Comparison of ENCODE assay signal across 28 mouse cellular contexts in the genomic region with DNA sequence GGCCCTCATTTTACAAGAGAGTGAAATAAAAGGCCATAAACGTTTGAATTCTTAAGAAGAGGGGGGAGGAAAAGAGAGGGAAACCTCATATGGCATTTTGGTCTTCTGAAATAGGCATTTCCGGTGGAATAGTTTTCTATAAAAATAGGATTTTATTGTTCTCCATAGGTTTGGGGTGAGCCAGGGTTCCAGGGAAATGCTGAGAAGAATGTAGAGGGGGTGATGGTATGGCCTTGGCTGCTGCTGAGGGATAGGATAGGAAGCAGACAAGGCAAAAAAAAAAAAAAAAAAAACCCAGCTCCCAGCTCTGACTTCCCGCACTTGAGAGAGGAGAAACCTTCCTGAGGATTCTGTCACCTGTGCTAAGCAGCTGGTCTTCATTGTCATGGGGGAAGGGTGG. TPM values are rescaled to one million over a fixed set of nuclear protein-coding genes. Genes with fewer than 3 reads are reported as not detected.
A peak's percentile ranks its signal among the peaks of the same experiment; 100 is the strongest.
DNase-seq lines count a peak whose midpoint lies in the region; ATAC-seq lines count a peak whose summit lies in the region.
"Had no signal": no experiment of that assay in that cellular context is flagged by ENCODE, and none has a peak within 500 bp of the region (broad histone marks: within the 10 kb centered on the region; RNA-seq: fewer than 3 reads in every experiment).

No protein-coding gene starts in this region.

- H3K36me3 ChIP-seq in heart, embryonic 11.5 days (ENCODE audit: control insufficient read depth, insufficient read depth, low read length): no peaks in the 10 kb centered on the region
- no peaks in the 10 kb centered on the region for H3K36me3 ChIP-seq in embryonic facial prominence, embryonic 10.5 days (replicated peaks)
- H3K36me3 ChIP-seq in limb, embryonic 15.5 days: no peaks in the 10 kb centered on the region
- no peaks in the 10 kb centered on the region; the same call in 1 of the 2 replicates for H3K36me3 ChIP-seq in liver, embryonic 16.5 days (ENCODE audit: control insufficient read depth, insufficient read depth)
- H3K36me3 ChIP-seq: embryonic facial prominence, embryonic 13.5 days; heart, embryonic 12.5 days; midbrain, embryonic 15.5 days; neural tube, embryonic 13.5 days had no signal

- H3K9ac ChIP-seq in heart, embryonic 11.5 days (ENCODE audit: low read depth, low read length): 0 out of 2 replicates have a peak overlapping the region, but pooled peaks have one; percentile 39
- no peak overlapping the region for H3K9ac ChIP-seq in limb, embryonic 15.5 days
- H3K9ac ChIP-seq in liver, embryonic 16.5 days (ENCODE audit: low read depth, low read length): peak overlapping the region; percentile 1
- H3K9ac ChIP-seq: forebrain, embryonic 13.5 days; heart, embryonic 12.5 days; midbrain, embryonic 15.5 days; neural tube, embryonic 13.5 days had no signal

- no peak for DNase-seq in heart, postnatal 10 days
- DNase-seq in embryonic facial prominence, embryonic 10.5 days (ENCODE audit: low spot score): no peak
- no peak for DNase-seq in urinary bladder, postnatal 10 days (ENCODE audit: low spot score)
- DNase-seq in thymus, postnatal 36 days: no peak
- DNase-seq: adrenal gland, postnatal 10 days; cerebellum, adult 18-20 months; cerebellum, postnatal 25 days; heart, postnatal 14 days; kidney, adult 2 months; kidney, postnatal 4 days; left cerebral cortex, postnatal 4 days; lung, postnatal 4 days; thymus, postnatal 14 days had no signal

- H3K4me2 ChIP-seq in heart, embryonic 11.5 days: no peak overlapping the region
- no peak overlapping the region for H3K4me2 ChIP-seq in limb, embryonic 15.5 days
- no peak overlapping the region for H3K4me2 ChIP-seq in liver, embryonic 16.5 days (ENCODE audit: low read depth, low read length)
- H3K4me2 ChIP-seq: embryonic facial prominence, embryonic 13.5 days; forebrain, embryonic 13.5 days; heart, embryonic 12.5 days; midbrain, embryonic 15.5 days; neural tube, embryonic 13.5 days had no signal

- intact Hi-C loops in heart, postnatal 10 days (cut with DNase I): no loop called here

- no peaks in the 10 kb centered on the region for H3K27me3 ChIP-seq in heart, embryonic 11.5 days (ENCODE audit: control insufficient read depth, insufficient read depth, low read length)
- H3K27me3 ChIP-seq in embryonic facial prominence, embryonic 10.5 days (replicated peaks; ENCODE audit: low read depth, poor library complexity, severe bottlenecking): no peaks in the 10 kb centered on the region
- no peaks in the 10 kb centered on the region for H3K27me3 ChIP-seq in limb, embryonic 15.5 days
- no peaks in the 10 kb centered on the region for H3K27me3 ChIP-seq in liver, embryonic 16.5 days (ENCODE audit: control insufficient read depth, insufficient read depth, low read depth, low read length)
- H3K27me3 ChIP-seq: embryonic facial prominence, embryonic 13.5 days; forebrain, embryonic 13.5 days; heart, embryonic 12.5 days; midbrain, embryonic 15.5 days; neural tube, embryonic 13.5 days had no signal

- ATAC-seq in heart, embryonic 11.5 days (replicated peaks; ENCODE audit: insufficient number of reproducible peaks, low FRiP score, low TSS enrichment): no peak
- ATAC-seq in limb, embryonic 15.5 days (ENCODE audit: insufficient number of reproducible peaks, low FRiP score, low TSS enrichment, low read depth): peak; percentile 16; the same call in 1 of the 2 replicates
- no peak for ATAC-seq in liver, embryonic 16.5 days (ENCODE audit: low read depth)
- ATAC-seq: forebrain, embryonic 13.5 days; hindbrain, postnatal 0 days; midbrain, embryonic 15.5 days had no signal

- no peak overlapping the region for H3K27ac ChIP-seq in heart, embryonic 11.5 days (ENCODE audit: low read depth, low read length)
- H3K27ac ChIP-seq in embryonic facial prominence, embryonic 10.5 days (replicated peaks): 0 out of 2 replicates have a peak overlapping the region, but pooled peaks have one; percentile 5
- peak overlapping the region; percentile 75 for H3K27ac ChIP-seq in limb, embryonic 15.5 days
- peak overlapping the region; percentile 92 for H3K27ac ChIP-seq in liver, embryonic 16.5 days (ENCODE audit: low read length)
- H3K27ac ChIP-seq: embryonic facial prominence, embryonic 13.5 days; forebrain, embryonic 13.5 days; hindbrain, postnatal 0 days; midbrain, embryonic 15.5 days; neural tube, embryonic 13.5 days had no signal

- H3K4me1 ChIP-seq in heart, embryonic 11.5 days (ENCODE audit: control insufficient read depth, insufficient read depth, low read length): peaks cover 12% of the 10 kb centered on the region
- peaks cover 11% of the 10 kb centered on the region for H3K4me1 ChIP-seq in embryonic facial prominence, embryonic 10.5 days
- H3K4me1 ChIP-seq in limb, embryonic 15.5 days: peaks cover 14% of the 10 kb centered on the region
- H3K4me1 ChIP-seq in liver, embryonic 16.5 days (ENCODE audit: control insufficient read depth, low read depth, low read length): peaks cover 57% of the 10 kb centered on the region
- H3K4me1 ChIP-seq: forebrain, embryonic 13.5 days; midbrain, embryonic 15.5 days; neural tube, embryonic 13.5 days had no signal

- no peak overlapping the region for H3K4me3 ChIP-seq in heart, embryonic 11.5 days (ENCODE audit: low read depth, low read length)
- H3K4me3 ChIP-seq in embryonic facial prominence, embryonic 10.5 days: no peak overlapping the region
- no peak overlapping the region for H3K4me3 ChIP-seq in limb, embryonic 15.5 days
- H3K4me3 ChIP-seq in liver, embryonic 16.5 days (ENCODE audit: low read depth, low read length): no peak overlapping the region
- H3K4me3 ChIP-seq: embryonic facial prominence, embryonic 13.5 days; forebrain, embryonic 13.5 days; heart, embryonic 12.5 days; midbrain, embryonic 15.5 days; neural tube, embryonic 13.5 days had no signal

- no peaks in the 10 kb centered on the region for H3K9me3 ChIP-seq in heart, embryonic 11.5 days (replicated peaks; ENCODE audit: control insufficient read depth, low read length)
- no peaks in the 10 kb centered on the region for H3K9me3 ChIP-seq in embryonic facial prominence, embryonic 10.5 days
- H3K9me3 ChIP-seq in limb, embryonic 15.5 days: no peaks in the 10 kb centered on the region
- H3K9me3 ChIP-seq in liver, embryonic 16.5 days (replicated peaks; ENCODE audit: control insufficient read depth, low read length): no peaks in the 10 kb centered on the region
- H3K9me3 ChIP-seq: embryonic facial prominence, embryonic 13.5 days; forebrain, embryonic 13.5 days; heart, embryonic 12.5 days; midbrain, embryonic 15.5 days; neural tube, embryonic 13.5 days had no signal

- 55% methylated on average over 3 of the region's 3 CpGs for WGBS in heart, embryonic 11.5 days (ENCODE audit: insufficient replicate concordance)
- WGBS in embryonic facial prominence, embryonic 10.5 days: 66% methylated on average over 3 of the region's 3 CpGs
- WGBS in limb, embryonic 15.5 days: 12% methylated on average over 3 of the region's 3 CpGs
- 64% methylated on average over 3 of the region's 3 CpGs for WGBS in liver, embryonic 16.5 days (ENCODE audit: insufficient replicate concordance)

RNA-seq across cellular contexts. Expression of a gene that starts 21.8 kb away (rescaled TPM):
- polyA plus RNA-seq in heart, embryonic 11.5 days (2014; fragmentation: Nextera tagmentation; extraction: Ambion mirVana): not detected in 2 replicates
- not detected for total RNA-seq in heart, postnatal 10 days (2021)
- not detected in 2 replicates for polyA plus RNA-seq in embryonic facial prominence, embryonic 10.5 days (2016; fragmentation: Nextera tagmentation; extraction: Ambion mirVana)
- polyA plus RNA-seq in limb, embryonic 15.5 days (2015; fragmentation: Nextera tagmentation; extraction: Ambion mirVana): not detected in 2 replicates
- polyA plus RNA-seq in liver, embryonic 16.5 days (2015; fragmentation: Nextera tagmentation; extraction: Ambion mirVana): 0.06 TPM in 1 of 2 replicates, not detected in the other
- total RNA-seq: adrenal gland, postnatal 10 days; gastrocnemius, adult 18-20 months; heart, postnatal 14 days; hindbrain, postnatal 0 days; layer of hippocampus, postnatal 10 days; left cerebral cortex, adult 8-10 months; left cerebral cortex, postnatal 4 days; megakaryocyte-erythroid progenitor cell, adult 5-6 weeks had no signal
- polyA plus RNA-seq: embryonic facial prominence, embryonic 13.5 days; forebrain, embryonic 13.5 days; heart, embryonic 12.5 days; hindbrain, embryonic 11.5 days; hindbrain, postnatal 0 days; lung, embryonic 16.5 days; midbrain, embryonic 15.5 days; neural tube, embryonic 13.5 days had no signal

RNA-seq across cellular contexts. Expression of a gene that starts 22.0 kb away (rescaled TPM):
- polyA plus RNA-seq in heart, embryonic 11.5 days (2014; fragmentation: Nextera tagmentation; extraction: Ambion mirVana): 0.46 and 0.55 TPM in 2 replicates
- total RNA-seq in heart, postnatal 10 days (2021): under 1 TPM; 0.26 to 0.27 TPM
- 1.8 and 2.0 TPM in 2 replicates for polyA plus RNA-seq in embryonic facial prominence, embryonic 10.5 days (2016; fragmentation: Nextera tagmentation; extraction: Ambion mirVana)
- polyA plus RNA-seq in limb, embryonic 15.5 days (2015; fragmentation: Nextera tagmentation; extraction: Ambion mirVana): 2.8 and 3.1 TPM in 2 replicates
- polyA plus RNA-seq in liver, embryonic 16.5 days (2015; fragmentation: Nextera tagmentation; extraction: Ambion mirVana): 13.5 and 16.0 TPM in 2 replicates
- total RNA-seq: gastrocnemius, adult 18-20 months had no signal

RNA-seq across cellular contexts. Expression of a gene that starts 32.5 kb away (rescaled TPM):
- 21.9 and 22.5 TPM in 2 replicates for polyA plus RNA-seq in heart, embryonic 11.5 days (2014; fragmentation: Nextera tagmentation; extraction: Ambion mirVana)
- 10 to 100 TPM; 23.3 to 27.1 TPM for total RNA-seq in heart, postnatal 10 days (2021)
- polyA plus RNA-seq in embryonic facial prominence, embryonic 10.5 days (2016; fragmentation: Nextera tagmentation; extraction: Ambion mirVana): 37.6 and 40.8 TPM in 2 replicates
- 46.0 and 48.6 TPM in 2 replicates for polyA plus RNA-seq in limb, embryonic 15.5 days (2015; fragmentation: Nextera tagmentation; extraction: Ambion mirVana)
- 11.7 and 12.1 TPM in 2 replicates for polyA plus RNA-seq in liver, embryonic 16.5 days (2015; fragmentation: Nextera tagmentation; extraction: Ambion mirVana)

RNA-seq across cellular contexts. Expression of a gene that starts 50.6 kb away (rescaled TPM):
- 13.6 and 14.3 TPM in 2 replicates for polyA plus RNA-seq in heart, embryonic 11.5 days (2014; fragmentation: Nextera tagmentation; extraction: Ambion mirVana)
- total RNA-seq in heart, postnatal 10 days (2021): 10 to 100 TPM; 10.3 to 11.1 TPM
- 22.1 and 22.4 TPM in 2 replicates for polyA plus RNA-seq in embryonic facial prominence, embryonic 10.5 days (2016; fragmentation: Nextera tagmentation; extraction: Ambion mirVana)
- 12.0 and 13.2 TPM in 2 replicates for polyA plus RNA-seq in limb, embryonic 15.5 days (2015; fragmentation: Nextera tagmentation; extraction: Ambion mirVana)
- polyA plus RNA-seq in liver, embryonic 16.5 days (2015; fragmentation: Nextera tagmentation; extraction: Ambion mirVana): 39.7 and 47.8 TPM in 2 replicates

RNA-seq across cellular contexts. Expression of a gene that starts 50.9 kb away (rescaled TPM):
- 265 and 328 TPM in 2 replicates for polyA plus RNA-seq in heart, embryonic 11.5 days (2014; fragmentation: Nextera tagmentation; extraction: Ambion mirVana)
- total RNA-seq in heart, postnatal 10 days (2021): 100 to 1,000 TPM; 216 to 231 TPM
- 483 and 491 TPM in 2 replicates for polyA plus RNA-seq in embryonic facial prominence, embryonic 10.5 days (2016; fragmentation: Nextera tagmentation; extraction: Ambion mirVana)
- 350 and 363 TPM in 2 replicates for polyA plus RNA-seq in limb, embryonic 15.5 days (2015; fragmentation: Nextera tagmentation; extraction: Ambion mirVana)
- polyA plus RNA-seq in liver, embryonic 16.5 days (2015; fragmentation: Nextera tagmentation; extraction: Ambion mirVana): 170 and 176 TPM in 2 replicates
